Mouse (Mus musculus) neural tube, embryonic 15.5 days (tissue): ENCODE measurements at regions not wholly inside any gene's neighbourhood (a gene's known extent, or its start where the extent isn't known, plus 50 kb on each side); places are given as distances from the start of the nearest gene placed in this dataset.
A peak's percentile ranks its signal among the peaks of the same experiment; 100 is the strongest.

ENCODE experiments used
- ATAC-seq: fragments of 200-750 bp; cut with Nextera tagmentation; 2 replicates; pipeline ENCODE4 v1.8.0; 2017; ENCODE audit warnings: mild to moderate bottlenecking, moderate TSS enrichment, moderate library complexity; ENCODE audit not compliant: low FRiP score
- H3K27ac ChIP-seq: fragments of 300-500 bp; sonication (generic); replicated peaks from 2 replicates; pipeline ENCODE4 v1.5.1; 2015; ENCODE audit warnings: mild to moderate bottlenecking, inconsistent platforms
- H3K27me3 ChIP-seq: fragments of 300-500 bp; sonication (generic); replicated peaks from 2 replicates; pipeline ENCODE4 v1.6.1; 2015; ENCODE audit warnings: inconsistent platforms
- H3K36me3 ChIP-seq: fragments of 300-500 bp; sonication (generic); 2 replicates; pipeline ENCODE4 v1.6.1; 2015; ENCODE audit warnings: inconsistent platforms
- H3K4me1 ChIP-seq: fragments of 300-500 bp; sonication (generic); 2 replicates; pipeline ENCODE4 v1.6.1; 2015; ENCODE audit warnings: inconsistent platforms
- H3K4me2 ChIP-seq: fragments of 300-500 bp; sonication (generic); 2 replicates; pipeline ENCODE4 v1.6.1; 2015; ENCODE audit warnings: inconsistent platforms, mild to moderate bottlenecking, moderate library complexity
- H3K4me3 ChIP-seq: fragments of 300-500 bp; sonication (generic); replicated peaks from 2 replicates; pipeline ENCODE4 v1.5.1; 2015; ENCODE audit warnings: mild to moderate bottlenecking, inconsistent platforms
- H3K9ac ChIP-seq: fragments of 300-500 bp; sonication (generic); replicated peaks from 2 replicates; pipeline ENCODE4 v1.6.1; 2015; ENCODE audit warnings: mild to moderate bottlenecking, inconsistent platforms
- H3K9me3 ChIP-seq: fragments of 300-500 bp; sonication (generic); replicated peaks from 2 replicates; pipeline ENCODE4 v1.6.1; 2016; ENCODE audit warnings: inconsistent platforms
- WGBS: fragments of 180-500 bp; shearing (Covaris S2); methylation state at CpG from one replicate; pipeline ENCODE4 v1.1.7; 2015; ENCODE audit warnings: mixed read lengths; 5-methylcytosine and 5-hydroxymethylcytosine counted together

DNA sequence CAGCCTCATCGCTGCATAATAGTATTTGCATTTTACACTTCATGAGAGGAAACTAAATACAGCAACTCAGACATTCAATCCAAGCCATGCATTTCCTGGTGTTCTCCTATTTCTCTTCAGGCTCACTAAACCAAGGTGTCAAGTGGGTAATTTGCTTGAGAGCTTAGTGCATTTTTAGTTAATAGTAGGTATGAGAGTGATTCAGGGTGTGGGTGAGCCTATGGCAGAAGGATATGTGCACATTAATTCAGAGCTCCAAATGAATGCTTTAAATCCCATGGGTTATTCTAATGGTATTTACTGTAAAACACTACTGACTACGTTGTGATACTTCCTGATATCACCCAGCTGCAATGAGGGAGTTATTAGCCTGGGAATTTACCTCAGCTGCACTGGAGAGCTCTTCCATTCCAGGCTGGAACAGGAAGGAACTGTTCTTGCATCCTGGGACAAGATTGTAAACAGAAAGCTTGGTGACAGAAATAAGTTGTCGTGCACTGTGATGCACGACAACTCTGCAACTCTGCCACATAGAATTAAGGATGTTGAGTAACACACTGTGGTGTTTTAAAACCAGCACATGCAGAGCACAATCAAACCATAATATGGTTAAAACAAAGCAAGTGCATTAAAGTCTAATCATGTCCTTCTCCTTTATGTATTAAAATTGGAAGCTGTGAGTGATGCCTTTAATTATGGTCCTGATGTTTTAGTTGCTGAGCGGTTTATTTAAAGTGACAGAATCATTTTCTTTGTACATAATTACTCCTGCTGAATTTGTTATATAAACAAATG, 170.4 kb upstream of the Setmar start:
- 31% methylated on average over 5 of the region's 5 CpGs for WGBS
- H3K9me3 ChIP-seq, result no peaks in the 10 kb centered on the region
- H3K4me3 ChIP-seq, result no peak overlapping the region
- no peaks in the 10 kb centered on the region for H3K36me3 ChIP-seq
- H3K4me2 ChIP-seq, result no peak overlapping the region
- H3K27me3 ChIP-seq, result no peaks in the 10 kb centered on the region
- no peak overlapping the region for H3K9ac ChIP-seq
- peak; percentile 79; the same call in 1 of the 2 replicates for ATAC-seq
- H3K27ac ChIP-seq, result peak overlapping the region; percentile 54; the same call in 1 of the 2 replicates
- H3K4me1 ChIP-seq, result peaks cover 4% of the 10 kb centered on the region

- H3K4me2 ChIP-seq, result no peak overlapping the region
- H3K4me1 ChIP-seq, result no peaks in the 10 kb centered on the region
- H3K27me3 ChIP-seq, result no peaks in the 10 kb centered on the region
- H3K36me3 ChIP-seq, result no peaks in the 10 kb centered on the region
- peak overlapping the region; percentile 30; the same call in 1 of the 2 replicates for H3K27ac ChIP-seq
- no peaks in the 10 kb centered on the region for H3K9me3 ChIP-seq
- ATAC-seq, result 0 out of 2 replicates have a peak, but pooled peaks have one; percentile 53
- H3K9ac ChIP-seq, result no peak overlapping the region
- H3K4me3 ChIP-seq, result no peak overlapping the region
Observed at GRCm38 (mm10) chr6:107910576-107910975, 154.3 kb upstream of the Setmar start.

DNA sequence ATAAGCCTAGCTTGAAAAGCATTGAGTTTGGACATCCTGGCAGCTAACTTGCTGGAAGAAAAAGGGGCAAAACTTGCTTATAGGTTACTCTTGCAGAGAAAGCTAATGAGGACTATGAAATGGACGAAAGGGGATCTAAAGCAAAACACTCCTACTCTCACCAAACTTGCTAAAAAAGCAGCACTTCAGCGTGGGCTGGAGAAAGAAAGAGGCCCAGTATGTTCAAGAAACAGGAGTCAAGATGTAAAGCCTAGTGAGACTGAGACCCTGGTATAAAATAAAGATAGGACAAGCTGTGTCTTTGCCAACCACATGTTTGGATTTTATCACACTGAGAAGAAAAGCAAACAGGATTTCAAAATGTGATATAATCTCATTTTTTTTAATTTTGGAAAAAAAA, 153.5 kb upstream of the Setmar start:
- ATAC-seq, result no peak
- Histone ChIP-seq H3K4me3 (no peak overlapping the region), H3K9me3 (no peaks in the 10 kb centered on the region), H3K4me1 (no peaks in the 10 kb centered on the region), H3K27me3 (no peaks in the 10 kb centered on the region), H3K27ac (no peak overlapping the region), H3K36me3 (no peaks in the 10 kb centered on the region), H3K4me2 (no peak overlapping the region), H3K9ac (no peak overlapping the region)
- WGBS, result 73% methylated on average over 2 of the region's 2 CpGs

GRCm38 (mm10) chr6:107923528-107924199, 141.2 kb upstream of the Setmar start:
- Histone ChIP-seq H3K36me3 (no peaks in the 10 kb centered on the region), H3K9ac (no peak overlapping the region), H3K27me3 (no peaks in the 10 kb centered on the region), H3K9me3 (no peaks in the 10 kb centered on the region), H3K27ac (peak overlapping the region; percentile 61), H3K4me3 (no peak overlapping the region), H3K4me2 (no peak overlapping the region), H3K4me1 (no peaks in the 10 kb centered on the region)
- 43% methylated on average over 12 of the region's 12 CpGs for WGBS
- ATAC-seq, result no peak

DNA sequence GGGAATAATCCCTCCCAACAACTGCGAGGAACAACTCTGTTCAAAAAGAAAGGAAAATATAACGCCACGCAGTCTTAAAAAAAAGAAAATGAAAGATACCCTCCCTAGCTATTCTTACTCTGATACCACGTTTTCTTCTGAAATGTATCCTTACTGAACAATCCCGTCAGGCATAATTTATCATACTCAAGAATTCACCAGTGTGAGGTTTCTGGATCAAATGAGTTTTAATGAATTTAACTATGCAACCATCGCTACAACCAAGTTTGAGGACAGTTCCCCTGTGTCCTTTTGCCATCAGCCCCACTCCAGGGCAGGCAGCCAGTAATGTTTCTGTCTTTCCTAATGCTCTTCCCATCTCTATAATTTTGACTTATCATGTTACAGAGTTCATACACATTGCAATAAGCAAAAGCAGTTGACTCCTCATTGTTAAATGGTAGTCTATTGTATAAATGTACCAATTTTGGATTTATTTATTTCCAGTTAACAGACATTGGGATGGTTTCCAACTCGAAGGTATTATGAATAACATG, 140.6 kb upstream of the Setmar start:
- H3K27ac ChIP-seq, result peak overlapping the region; percentile 61
- H3K27me3 ChIP-seq, result no peaks in the 10 kb centered on the region
- no peak overlapping the region for H3K4me2 ChIP-seq
- no peak overlapping the region for H3K4me3 ChIP-seq
- H3K4me1 ChIP-seq, result no peaks in the 10 kb centered on the region
- WGBS, result 47% methylated on average over 7 of the region's 7 CpGs
- H3K36me3 ChIP-seq, result no peaks in the 10 kb centered on the region
- H3K9me3 ChIP-seq, result no peaks in the 10 kb centered on the region
- no peak overlapping the region for H3K9ac ChIP-seq
- no peak for ATAC-seq

DNA sequence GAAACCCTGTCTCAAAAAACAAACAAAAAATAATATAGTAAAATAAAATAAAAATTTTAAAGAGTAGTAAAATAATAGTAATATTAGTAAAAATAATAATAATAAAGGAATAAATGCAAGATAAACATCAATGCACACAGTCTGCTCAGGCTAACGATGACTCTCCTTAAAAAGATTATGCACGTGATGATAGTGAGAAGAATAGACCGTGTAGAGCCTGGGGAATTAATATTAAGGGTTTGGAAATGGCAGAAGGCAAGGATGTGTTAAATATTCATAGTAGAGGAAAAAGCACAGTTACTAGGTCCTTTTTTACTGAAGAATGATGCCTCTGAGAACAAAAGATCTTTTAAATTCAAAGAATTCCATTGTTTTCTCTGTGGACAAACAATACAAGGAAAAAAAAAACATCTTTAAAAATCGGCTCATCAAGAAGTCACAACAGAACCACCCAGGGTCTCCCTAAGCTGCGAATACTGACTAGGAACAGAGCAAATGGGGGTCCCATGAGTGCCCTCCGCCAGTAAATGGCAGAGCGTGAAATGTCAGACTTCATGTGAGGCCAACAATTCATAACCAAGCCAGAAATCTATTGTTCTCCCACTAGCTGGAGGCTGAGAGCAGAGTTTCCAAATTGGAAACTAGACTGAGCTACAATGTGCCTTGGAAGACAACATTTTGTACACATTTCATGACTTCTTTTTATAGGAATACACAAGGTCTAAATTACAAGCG, 134.2 kb upstream of the Setmar start:
- Histone ChIP-seq H3K4me3 (no peak overlapping the region), H3K4me1 (0 out of 2 replicates have a peak, but pooled peaks cover 7% of the 10 kb centered on the region), H3K27me3 (no peaks in the 10 kb centered on the region), H3K9ac (no peak overlapping the region), H3K4me2 (no peak overlapping the region), H3K36me3 (no peaks in the 10 kb centered on the region), H3K27ac (no peak overlapping the region), H3K9me3 (no peaks in the 10 kb centered on the region)
- ATAC-seq, result no peak; the same call in 1 of the 2 replicates
- 35% methylated on average over 8 of the region's 8 CpGs for WGBS

GRCm38 (mm10) chr6:107931174-107931557, 133.7 kb upstream of the Setmar start:
- Histone ChIP-seq H3K9ac (no peak overlapping the region), H3K4me2 (no peak overlapping the region), H3K36me3 (no peaks in the 10 kb centered on the region), H3K9me3 (no peaks in the 10 kb centered on the region), H3K4me3 (no peak overlapping the region), H3K4me1 (0 out of 2 replicates have a peak, but pooled peaks cover 7% of the 10 kb centered on the region), H3K27ac (no peak overlapping the region), H3K27me3 (no peaks in the 10 kb centered on the region)
- no peak for ATAC-seq
- 71% methylated on average over 4 of the region's 4 CpGs for WGBS

- Histone ChIP-seq H3K4me2 (no peak overlapping the region), H3K27ac (no peak overlapping the region), H3K9ac (no peak overlapping the region), H3K27me3 (no peaks in the 10 kb centered on the region), H3K36me3 (no peaks in the 10 kb centered on the region), H3K9me3 (no peaks in the 10 kb centered on the region), H3K4me3 (no peak overlapping the region), H3K4me1 (0 out of 2 replicates have a peak, but pooled peaks cover 2% of the 10 kb centered on the region)
- 93% methylated on average over 6 of the region's 6 CpGs for WGBS
- no peak for ATAC-seq
Observed at GRCm38 (mm10) chr6:107936075-107936635, 128.7 kb upstream of the Setmar start.

DNA sequence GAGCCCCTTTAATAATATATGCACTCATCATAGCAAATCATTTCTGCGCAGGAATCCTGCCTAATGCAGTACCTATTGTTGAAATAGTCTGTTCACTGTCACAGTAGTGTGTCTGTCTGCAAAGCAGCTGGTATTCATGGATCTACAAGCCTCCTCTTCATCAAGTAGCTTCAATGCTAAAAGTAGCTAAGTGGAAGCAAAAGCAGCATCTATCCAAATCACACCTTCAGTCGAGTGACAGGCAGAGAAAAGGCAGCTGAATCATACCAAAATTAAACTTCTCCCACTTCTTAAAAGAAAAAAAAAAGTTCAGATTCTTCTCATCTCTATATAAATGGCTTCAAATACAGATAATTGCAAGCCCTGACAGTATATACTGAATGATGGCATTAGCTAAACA, 96.2 kb upstream of the Setmar start:
- no peaks in the 10 kb centered on the region for H3K4me1 ChIP-seq
- H3K9ac ChIP-seq, result no peak overlapping the region
- H3K4me2 ChIP-seq, result no peak overlapping the region
- no peak overlapping the region for H3K27ac ChIP-seq
- no peak overlapping the region for H3K4me3 ChIP-seq
- H3K27me3 ChIP-seq, result no peaks in the 10 kb centered on the region
- H3K9me3 ChIP-seq, result no peaks in the 10 kb centered on the region
- WGBS, result 90% methylated on average over 2 of the region's 2 CpGs
- no peak for ATAC-seq
- H3K36me3 ChIP-seq, result no peaks in the 10 kb centered on the region

DNA sequence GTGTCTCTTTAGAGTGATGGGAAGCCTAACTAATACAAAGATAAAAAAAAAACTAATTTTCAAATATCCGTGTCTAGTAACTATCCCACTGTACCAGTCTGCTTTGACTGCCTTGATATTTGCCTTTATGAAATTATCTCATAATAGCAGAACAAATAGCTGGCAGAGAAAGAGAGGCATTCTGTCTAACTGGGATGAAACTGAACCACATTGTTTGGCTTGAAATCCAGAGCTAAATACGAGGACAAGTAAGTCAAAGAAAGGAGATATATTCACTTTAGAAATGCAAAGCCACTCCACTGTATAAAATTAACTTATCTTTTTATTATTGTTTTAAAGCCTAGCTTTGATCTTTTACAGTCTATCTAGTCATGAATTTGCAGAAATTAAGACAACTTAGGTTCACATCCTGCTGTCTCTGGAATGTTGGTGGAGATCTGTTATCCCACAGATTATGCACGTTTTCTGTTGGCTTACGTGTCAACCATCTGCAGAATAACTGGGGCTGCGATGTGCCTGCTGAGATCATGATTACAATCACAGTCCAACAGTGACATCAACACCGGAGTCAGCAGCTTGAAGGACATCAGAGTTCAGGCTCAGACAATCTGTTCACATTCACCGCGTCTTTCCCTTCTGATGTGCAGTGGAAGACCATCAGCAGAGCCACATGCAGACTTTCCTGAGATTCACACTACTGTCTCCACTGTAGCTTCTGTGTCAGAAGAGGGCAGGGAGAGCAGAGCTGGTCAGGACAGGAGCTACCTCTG, 65.7 kb upstream of the Setmar start:
- H3K27ac ChIP-seq, result no peak overlapping the region
- no peak overlapping the region for H3K4me3 ChIP-seq
- 0 out of 2 replicates have a peak, but pooled peaks cover 3% of the 10 kb centered on the region for H3K9me3 ChIP-seq
- H3K4me2 ChIP-seq, result no peak overlapping the region
- ATAC-seq, result no peak
- H3K27me3 ChIP-seq, result no peaks in the 10 kb centered on the region
- no peaks in the 10 kb centered on the region for H3K4me1 ChIP-seq
- 77% methylated on average over 8 of the region's 8 CpGs for WGBS
- H3K9ac ChIP-seq, result no peak overlapping the region
- H3K36me3 ChIP-seq, result no peaks in the 10 kb centered on the region

DNA sequence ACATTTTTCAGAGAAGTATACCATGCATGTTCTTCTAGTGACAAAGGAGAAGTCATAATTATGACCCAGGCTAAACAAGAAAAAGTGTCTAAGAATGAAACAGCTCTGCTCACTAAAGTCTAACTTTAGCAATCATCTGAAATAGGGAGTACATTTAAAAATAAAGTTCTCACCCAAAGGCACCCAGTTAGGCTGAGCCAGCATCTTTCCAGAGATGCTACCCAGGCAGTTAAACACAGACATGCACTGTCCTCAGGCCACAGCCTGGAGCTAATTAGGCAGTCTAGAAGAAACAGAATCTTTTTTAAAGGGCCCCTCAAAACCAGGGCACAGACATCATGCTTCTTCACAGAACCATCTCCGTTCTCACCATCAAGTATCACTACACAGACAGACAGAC, 61.6 kb upstream of the Setmar start:
- no peak overlapping the region for H3K9ac ChIP-seq
- H3K36me3 ChIP-seq, result no peaks in the 10 kb centered on the region
- no peaks in the 10 kb centered on the region for H3K27me3 ChIP-seq
- no peak overlapping the region for H3K4me2 ChIP-seq
- WGBS, result 95% methylated on average over 1 of the region's 1 CpGs
- H3K4me1 ChIP-seq, result no peaks in the 10 kb centered on the region
- no peak for ATAC-seq
- H3K9me3 ChIP-seq, result no peaks in the 10 kb centered on the region
- no peak overlapping the region for H3K4me3 ChIP-seq
- H3K27ac ChIP-seq, result no peak overlapping the region
